Mouse (Mus musculus): ENCODE measurements around the gene Zglp1.
"Not testable (repeated sequence)": the region's sequence is repeated elsewhere in the genome, so short reads cannot be mapped to it uniquely, and the experiment has no call there.

Gene Zglp1

GRCm38 (mm10) chr9:21072641-21073040 lies 5.7 kb upstream of the Zglp1 start:
- peak; percentile 64 for DNase-seq (ENCODE audit: low read depth, low spot score)

GRCm38 (mm10) chr9:21062928-21063327 lies 4.0 kb downstream of the Zglp1 start:
- no peak for DNase-seq (ENCODE audit: low read depth, low spot score)

GRCm38 (mm10) chr9:21051578-21051977 lies 15.3 kb downstream of the Zglp1 start:
- no peak for DNase-seq (ENCODE audit: low read depth, low spot score)

- DNase-seq (ENCODE audit: low read depth, low spot score): no peak
Measured at GRCm38 (mm10) chr9:21045235-21045634, 21.7 kb downstream of the Zglp1 start.

GRCm38 (mm10) chr9:21044785-21045184 lies 22.1 kb downstream of the Zglp1 start:
- not testable (repeated sequence) for DNase-seq (ENCODE audit: low read depth, low spot score)

- DNase-seq (ENCODE audit: low read depth, low spot score): no peak
Measured at GRCm38 (mm10) chr9:21043563-21043962, 23.3 kb downstream of the Zglp1 start.

GRCm38 (mm10) chr9:21041308-21041707 lies 25.6 kb downstream of the Zglp1 start:
- peak; percentile 34 for DNase-seq (ENCODE audit: low read depth, low spot score)

- no peak for DNase-seq (ENCODE audit: low read depth, low spot score)
Measured at GRCm38 (mm10) chr9:21039779-21040178, 27.1 kb downstream of the Zglp1 start.

- no peak for DNase-seq (ENCODE audit: low read depth, low spot score)
Measured at GRCm38 (mm10) chr9:21037481-21037891, 29.4 kb downstream of the Zglp1 start.

- DNase-seq (ENCODE audit: low read depth, low spot score): no peak
Measured at GRCm38 (mm10) chr9:21036666-21037065, 30.2 kb downstream of the Zglp1 start.

- DNase-seq (ENCODE audit: low read depth, low spot score): no peak
Measured at GRCm38 (mm10) chr9:21036161-21036560, 30.7 kb downstream of the Zglp1 start.

GRCm38 (mm10) chr9:21035586-21035985 lies 31.3 kb downstream of the Zglp1 start:
- no peak for DNase-seq (ENCODE audit: low read depth, low spot score)

- DNase-seq (ENCODE audit: low read depth, low spot score): no peak
Measured at GRCm38 (mm10) chr9:21034481-21035085, 32.3 kb downstream of the Zglp1 start.

- peak; percentile 94 for DNase-seq (ENCODE audit: low read depth, low spot score)
Measured at GRCm38 (mm10) chr9:21033136-21033535, 33.8 kb downstream of the Zglp1 start.

- no peak for DNase-seq (ENCODE audit: low read depth, low spot score)
Measured at GRCm38 (mm10) chr9:21032491-21032890, 34.4 kb downstream of the Zglp1 start.

GRCm38 (mm10) chr9:21031896-21032351 lies 35.0 kb downstream of the Zglp1 start, which contains the start of gene Icam5:
Gene Icam5, plus strand, starts transcription at chr9:21032073.
- DNase-seq (ENCODE audit: low read depth, low spot score): peak; percentile 45

- DNase-seq (ENCODE audit: low read depth, low spot score): peak; percentile 84
Measured at GRCm38 (mm10) chr9:21031251-21031895, 35.5 kb downstream of the Zglp1 start.

GRCm38 (mm10) chr9:21030781-21031250 lies 36.1 kb downstream of the Zglp1 start:
- peak; percentile 97 for DNase-seq (ENCODE audit: low read depth, low spot score)

GRCm38 (mm10) chr9:21030055-21030600 lies 36.8 kb downstream of the Zglp1 start:
- DNase-seq (ENCODE audit: low read depth, low spot score): no peak

GRCm38 (mm10) chr9:21029291-21030054 lies 37.4 kb downstream of the Zglp1 start, which contains the start of gene Icam4:
Gene Icam4, plus strand, starts transcription at chr9:21029373.
- peak; percentile 49 for DNase-seq (ENCODE audit: low read depth, low spot score)

GRCm38 (mm10) chr9:21028560-21029110 lies 38.3 kb downstream of the Zglp1 start:
- DNase-seq (ENCODE audit: low read depth, low spot score): no peak
